Mouse (Mus musculus): ENCODE data around the gene Gm4187. TPM values are rescaled to one million over a fixed set of nuclear protein-coding genes. Genes with fewer than 3 reads are reported as not detected.
"Not testable (repeated sequence)": the region's sequence is repeated elsewhere in the genome, so short reads cannot be mapped to it uniquely, and the experiment has no call there.

The Gm4187 gene
- polyA plus RNA-seq (2016; fragmentation: Nextera tagmentation; extraction: Ambion mirVana) = not detected in 2 replicates

DNA sequence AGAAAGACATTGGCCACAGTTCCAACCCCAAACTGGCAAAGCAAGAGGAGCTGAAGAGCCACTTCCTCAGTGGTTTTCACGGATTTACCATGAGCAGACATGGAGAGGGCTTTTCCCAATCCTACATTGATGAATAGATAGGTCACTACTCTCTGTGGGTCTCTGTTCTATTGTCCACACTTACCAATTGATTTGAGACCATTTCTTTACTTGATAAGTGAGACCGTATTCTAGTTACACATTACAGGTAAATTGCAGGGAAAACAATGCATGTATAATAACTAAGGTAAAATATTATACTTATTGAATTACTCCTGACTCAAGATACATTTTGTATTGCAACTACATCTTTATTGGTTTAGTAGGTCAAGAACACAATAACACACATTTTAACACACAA, at the start of gene Gm4187:
TSS of gene Gm4187 (minus strand) at position 101 of the 400 bp plus-strand sequence.
- not testable (repeated sequence) for H3K4me2 ChIP-seq (replicated peaks); H3K9me3 ChIP-seq; H3K36me3 ChIP-seq; H3K27ac ChIP-seq; H3K27me3 ChIP-seq (replicated peaks); ATAC-seq (ENCODE audit: low FRiP score, low read depth); H3K4me3 ChIP-seq; H3K9ac ChIP-seq; H3K4me1 ChIP-seq
- no CpG with 5 or more reads among the region's 2 CpGs for WGBS

DNA sequence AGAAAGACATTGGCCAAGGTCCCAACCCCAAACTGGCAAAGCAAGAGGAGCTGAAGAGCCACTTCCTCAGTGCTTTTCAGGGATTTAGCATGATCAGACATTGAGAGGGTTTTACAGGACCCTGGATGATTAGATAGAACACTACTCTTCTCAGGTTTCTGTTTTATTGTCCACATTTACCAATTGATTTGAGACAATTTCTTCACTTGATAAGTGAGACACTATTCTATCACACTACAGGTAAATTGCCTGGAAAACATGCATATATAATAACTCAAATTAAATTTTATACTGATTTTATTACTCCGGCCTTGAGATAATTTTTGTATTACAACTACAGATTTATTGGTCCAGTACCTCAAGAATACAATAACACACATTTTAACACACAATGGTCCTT, 41.4 kb upstream of the Gm4187 start, which contains the start of gene Gm8660:
TSS of gene Gm8660 (minus strand) at position 101 of the 400 bp plus-strand sequence.
- not testable (repeated sequence) for H3K4me3 ChIP-seq; H3K27ac ChIP-seq; ATAC-seq (ENCODE audit: low FRiP score, low read depth); H3K9ac ChIP-seq; H3K9me3 ChIP-seq; H3K4me1 ChIP-seq; H3K27me3 ChIP-seq (replicated peaks); H3K36me3 ChIP-seq; H3K4me2 ChIP-seq (replicated peaks)
- WGBS = no CpG with 5 or more reads among the region's 1 CpGs

Other genes with a start within 250 kb of the Gm4187 start
- gene Gm16451, start 211.5 kb downstream of the Gm4187 start, polyA plus RNA-seq (2016; fragmentation: Nextera tagmentation; extraction: Ambion mirVana) = not detected in 2 replicates
- gene Gm10666, start 195.0 kb downstream of the Gm4187 start, polyA plus RNA-seq (2016; fragmentation: Nextera tagmentation; extraction: Ambion mirVana) = not detected in 2 replicates
- not detected in 2 replicates for gene Vmn1r142, start 165.7 kb downstream of the Gm4187 start, polyA plus RNA-seq (2016; fragmentation: Nextera tagmentation; extraction: Ambion mirVana)
- not detected in 2 replicates for gene Vmn1r143, start 140.3 kb downstream of the Gm4187 start, polyA plus RNA-seq (2016; fragmentation: Nextera tagmentation; extraction: Ambion mirVana)
- not detected in 2 replicates for gene Gm8653, start 128.5 kb downstream of the Gm4187 start, polyA plus RNA-seq (2016; fragmentation: Nextera tagmentation; extraction: Ambion mirVana)
- not detected in 2 replicates for gene Gm8453, start 100.2 kb downstream of the Gm4187 start, polyA plus RNA-seq (2016; fragmentation: Nextera tagmentation; extraction: Ambion mirVana)
- not detected in 2 replicates for gene Gm8660, start 41.3 kb upstream of the Gm4187 start, polyA plus RNA-seq (2016; fragmentation: Nextera tagmentation; extraction: Ambion mirVana)
- gene Vmn1r148, start 83.9 kb upstream of the Gm4187 start, polyA plus RNA-seq (2016; fragmentation: Nextera tagmentation; extraction: Ambion mirVana) = not detected in 2 replicates
- not detected in 2 replicates for gene Vmn1r149, start 108.5 kb upstream of the Gm4187 start, polyA plus RNA-seq (2016; fragmentation: Nextera tagmentation; extraction: Ambion mirVana)
- gene Gm10665, start 134.4 kb upstream of the Gm4187 start, polyA plus RNA-seq (2016; fragmentation: Nextera tagmentation; extraction: Ambion mirVana) = not detected in 2 replicates
- not detected in 2 replicates for gene Vmn1r151, start 170.0 kb upstream of the Gm4187 start, polyA plus RNA-seq (2016; fragmentation: Nextera tagmentation; extraction: Ambion mirVana)
- not detected in 2 replicates for gene Vmn1r152, start 193.2 kb upstream of the Gm4187 start, polyA plus RNA-seq (2016; fragmentation: Nextera tagmentation; extraction: Ambion mirVana)
- gene Gm8677, start 205.2 kb upstream of the Gm4187 start, polyA plus RNA-seq (2016; fragmentation: Nextera tagmentation; extraction: Ambion mirVana) = not detected in 2 replicates
- gene Gm4201, start 235.6 kb upstream of the Gm4187 start, polyA plus RNA-seq (2016; fragmentation: Nextera tagmentation; extraction: Ambion mirVana) = not detected in 2 replicates

Measured in neural tube, embryonic 12.5 days (tissue).